Mouse (Mus musculus): Measurements from ENCODE around the gene Gpm6a.

DNA sequence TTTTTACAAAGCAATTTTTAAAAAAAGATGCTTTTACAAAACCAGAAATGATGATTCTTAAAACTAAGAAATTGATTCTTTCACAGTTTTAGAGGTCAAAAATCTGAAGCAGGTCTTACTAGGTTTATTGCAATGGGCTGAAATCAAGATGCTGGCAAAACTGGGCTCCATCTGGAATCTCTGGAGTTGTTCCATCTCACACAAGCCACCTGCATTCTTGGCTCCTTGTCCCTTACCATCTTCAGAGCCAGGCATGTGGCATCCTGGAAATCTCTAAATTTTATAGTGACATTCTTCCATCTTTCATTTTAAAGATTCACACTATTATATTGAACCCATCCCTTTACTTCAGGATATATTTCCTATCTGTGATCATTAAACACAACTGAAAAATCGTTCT, 88.3 kb downstream of the Gpm6a start:
- TF ChIP-seq TAL1 (IDR thresholded peaks at IDR 0.05; ENCODE audit: low read length) (no peak), E2F4 (IDR thresholded peaks at IDR 0.05; ENCODE audit: borderline replicate concordance, low read depth, low read length) (no peak), CTCF (IDR thresholded peaks at IDR 0.05 in 2 of 3, conservative IDR thresholded peaks at IDR 0.05 in 1 of 3; ENCODE audit: control insufficient read depth in 1 of 3, insufficient read depth in 1 of 3, low read depth in 2 of 3, low read length in 3 of 3, poor library complexity in 1 of 3, severe bottlenecking in 1 of 3) (no peak), ZNF384 (IDR thresholded peaks at IDR 0.05; ENCODE audit: low read depth, low read length) (no peak), KAT2A (conservative IDR thresholded peaks at IDR 0.05; ENCODE audit: low read depth, low read length) (no peak), MAFK (IDR thresholded peaks at IDR 0.05; ENCODE audit: borderline replicate concordance, low read depth, low read length) (no peak), UBTF (IDR thresholded peaks at IDR 0.05; ENCODE audit: borderline replicate concordance, insufficient read depth, low read depth, low read length) (no peak), EP300 (IDR thresholded peaks at IDR 0.05; ENCODE audit: low read depth in 1 of 2, low read length in 2 of 2) (no peak), MAX (IDR thresholded peaks at IDR 0.05; ENCODE audit: low read length) (no peak), MAZ (IDR thresholded peaks at IDR 0.05; ENCODE audit: low read depth, low read length) (no peak), POLR2A (IDR thresholded peaks at IDR 0.05; ENCODE audit: control insufficient read depth in 1 of 2, insufficient read depth in 1 of 2, low read depth in 1 of 2, low read length in 2 of 2, poor library complexity in 1 of 2) (no peak), POLR2AphosphoS2 (IDR thresholded peaks at IDR 0.05; ENCODE audit: low read length) (no peak), SMC3 (IDR thresholded peaks at IDR 0.05; ENCODE audit: low read depth, low read length) (no peak), ETS1 (IDR thresholded peaks at IDR 0.05; ENCODE audit: low read depth, low read length) (no peak)

Data from MEL (cell line).